Mouse (Mus musculus): Measurements from ENCODE around the gene Hrasls. TPM values are rescaled to one million over a fixed set of nuclear protein-coding genes. Genes with fewer than 3 reads are reported as not detected.

The Hrasls gene
- polyA plus RNA-seq (2016; fragmentation: Nextera tagmentation; extraction: Ambion mirVana): 2.2 and 2.5 TPM in 2 replicates

DNA sequence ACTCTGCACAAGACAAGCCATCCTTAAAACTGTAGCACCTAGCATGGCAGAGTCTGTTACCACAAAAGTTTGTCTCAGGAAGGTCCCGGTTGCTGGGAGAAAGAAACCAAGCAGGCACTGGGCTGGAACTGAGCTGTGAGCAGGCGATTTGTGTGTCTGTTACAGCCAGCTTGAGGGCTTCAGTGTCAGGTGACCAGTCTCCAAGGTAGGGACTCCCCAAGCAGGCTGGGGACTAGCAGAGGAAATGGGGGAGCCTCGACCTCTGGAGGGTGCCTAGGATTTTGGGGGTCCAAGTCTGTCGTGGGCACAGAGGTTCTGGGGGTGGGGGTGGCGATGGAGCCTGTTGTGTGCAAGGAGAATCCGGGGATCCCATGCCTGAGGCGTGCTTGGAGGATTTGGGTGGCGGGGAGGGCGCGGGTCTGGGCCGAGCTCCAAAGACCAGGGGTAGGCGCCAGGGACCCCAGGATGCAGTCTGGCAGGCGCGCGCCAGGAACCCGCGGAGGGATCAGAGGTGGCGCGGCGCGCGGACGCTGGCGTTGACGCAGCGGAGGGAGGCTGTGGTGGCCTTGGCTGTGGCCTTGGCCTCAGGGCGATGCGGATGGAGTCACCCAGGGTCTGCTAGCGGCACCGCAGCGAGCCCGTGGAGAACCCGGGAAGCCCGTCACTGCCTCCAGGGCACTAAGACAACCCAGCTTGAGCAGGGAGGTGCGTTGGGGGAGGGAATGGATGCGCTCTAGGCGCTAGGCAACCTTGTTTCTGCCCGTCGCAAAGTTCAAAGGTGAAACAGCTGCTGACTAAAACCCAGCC lies at the start of gene Hrasls:
Hrasls (plus strand) TSS at position 91 of the 807 bp plus-strand sequence.
- peak; percentile 61 for ATAC-seq (ENCODE audit: low FRiP score)
- Histone ChIP-seq H3K4me2 (replicated peaks) (peak within 1 kb of the TSS; percentile 83), H3K9me3 (replicated peaks) (no peaks in the 10 kb centered on the region), H3K27me3 (peaks cover 20% of the 10 kb centered on the region), H3K9ac (peak within 1 kb of the TSS; percentile 65), H3K4me1 (peaks cover 10% of the 10 kb centered on the region), H3K27ac (no peak within 1 kb of the TSS), H3K4me3 (peak within 1 kb of the TSS; percentile 41), H3K36me3 (no peaks in the 10 kb centered on the region)
- WGBS: 3% methylated on average over 39 of the region's 39 CpGs

DNA sequence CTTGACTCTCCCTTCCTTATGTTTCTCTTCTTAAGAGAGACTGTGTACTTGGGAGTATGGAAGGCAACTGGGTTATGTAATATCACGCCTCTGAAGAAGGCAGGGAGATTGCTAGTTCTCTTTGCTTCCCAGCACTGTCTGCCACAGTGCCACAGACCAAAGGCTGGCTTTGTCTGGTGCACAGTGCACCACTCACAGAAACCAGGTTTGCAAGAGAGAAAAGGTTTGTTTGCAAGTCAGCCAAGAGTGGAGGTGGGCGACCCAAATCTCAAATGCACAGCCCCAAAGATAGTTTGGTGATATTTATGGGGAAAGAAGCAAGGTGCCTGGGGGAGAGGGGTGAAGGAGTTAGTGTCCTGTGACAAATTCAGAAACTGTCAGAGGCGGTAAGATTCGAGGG lies 47.2 kb upstream of the Hrasls start:
- no peaks in the 10 kb centered on the region for H3K27me3 ChIP-seq
- no peak overlapping the region for H3K9ac ChIP-seq
- H3K9me3 ChIP-seq (replicated peaks): 0 out of 2 replicates have a peak, but pooled peaks cover 4% of the 10 kb centered on the region
- ATAC-seq (ENCODE audit: low FRiP score): no peak
- H3K4me3 ChIP-seq: no peak overlapping the region
- H3K36me3 ChIP-seq: no peaks in the 10 kb centered on the region
- WGBS: 90% methylated on average over 4 of the region's 4 CpGs
- H3K27ac ChIP-seq: no peak overlapping the region
- no peak overlapping the region for H3K4me2 ChIP-seq (replicated peaks)
- no peaks in the 10 kb centered on the region for H3K4me1 ChIP-seq

DNA sequence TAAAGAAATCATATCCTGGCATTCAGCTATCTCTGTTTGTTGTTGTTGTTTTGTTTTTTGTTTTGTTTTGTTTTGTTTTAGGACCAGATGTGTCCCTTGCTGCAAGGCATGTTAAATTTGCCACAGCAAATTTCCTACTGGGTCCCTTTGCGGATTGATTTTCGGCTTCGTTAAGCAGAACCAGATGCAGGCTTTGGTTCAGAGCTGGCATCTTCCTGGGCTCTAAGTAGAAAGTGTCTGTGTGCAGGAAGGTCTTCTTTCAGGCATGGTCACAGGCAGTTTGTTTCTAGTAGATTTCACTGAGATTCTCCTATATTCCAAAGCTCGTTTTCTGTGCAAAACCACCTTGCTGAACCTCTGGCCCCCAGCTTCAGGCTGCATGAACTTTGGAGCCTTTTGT lies 42.4 kb upstream of the Hrasls start:
- Histone ChIP-seq H3K4me2 (replicated peaks) (no peak overlapping the region), H3K4me3 (no peak overlapping the region), H3K9me3 (replicated peaks) (no peaks in the 10 kb centered on the region), H3K9ac (no peak overlapping the region), H3K36me3 (no peaks in the 10 kb centered on the region), H3K27me3 (no peaks in the 10 kb centered on the region), H3K4me1 (no peaks in the 10 kb centered on the region), H3K27ac (no peak overlapping the region)
- 67% methylated on average over 4 of the region's 4 CpGs for WGBS
- no peak for ATAC-seq (ENCODE audit: low FRiP score)

DNA sequence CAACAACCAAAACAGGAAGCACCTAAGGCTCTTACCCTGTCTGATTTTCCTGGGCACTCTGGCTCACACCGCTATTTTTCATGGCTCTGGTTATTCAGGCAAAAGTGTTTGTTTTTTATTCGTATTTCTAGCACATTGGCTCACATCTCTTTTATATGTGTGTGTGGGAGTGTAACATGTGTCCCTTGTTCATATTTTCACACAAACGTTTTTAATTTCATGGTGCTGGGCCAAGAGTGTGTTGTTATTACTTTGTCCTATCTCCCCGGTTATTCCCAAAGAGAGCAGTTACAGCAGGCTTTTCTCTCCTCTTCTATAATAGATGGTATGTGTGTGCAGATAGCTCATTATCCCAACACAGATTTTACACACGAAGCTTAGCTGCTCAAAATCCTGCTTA lies 37.8 kb upstream of the Hrasls start:
- no peak overlapping the region for H3K27ac ChIP-seq
- H3K4me3 ChIP-seq: no peak overlapping the region
- 78% methylated on average over 5 of the region's 5 CpGs for WGBS
- H3K9ac ChIP-seq: no peak overlapping the region
- no peaks in the 10 kb centered on the region for H3K9me3 ChIP-seq (replicated peaks)
- H3K27me3 ChIP-seq: no peaks in the 10 kb centered on the region
- H3K4me2 ChIP-seq (replicated peaks): no peak overlapping the region
- H3K4me1 ChIP-seq: 0 out of 2 replicates have a peak, but pooled peaks cover 3% of the 10 kb centered on the region
- no peaks in the 10 kb centered on the region for H3K36me3 ChIP-seq
- no peak for ATAC-seq (ENCODE audit: low FRiP score)

- Histone ChIP-seq H3K4me1 (0 out of 2 replicates have a peak, but pooled peaks cover 3% of the 10 kb centered on the region), H3K4me3 (no peak overlapping the region), H3K9me3 (replicated peaks) (no peaks in the 10 kb centered on the region), H3K36me3 (no peaks in the 10 kb centered on the region), H3K9ac (no peak overlapping the region), H3K4me2 (replicated peaks) (no peak overlapping the region), H3K27me3 (no peaks in the 10 kb centered on the region), H3K27ac (no peak overlapping the region)
- no peak for ATAC-seq (ENCODE audit: low FRiP score)
- 94% methylated on average over 2 of the region's 2 CpGs for WGBS
These were observed 36.3 kb upstream of the Hrasls start for GRCm38 (mm10) chr16:29173201-29173600.

- H3K4me1 ChIP-seq: 0 out of 2 replicates have a peak, but pooled peaks cover 3% of the 10 kb centered on the region
- ATAC-seq (ENCODE audit: low FRiP score): no peak
- 64% methylated on average over 6 of the region's 6 CpGs for WGBS
These were observed 34.6 kb upstream of the Hrasls start for GRCm38 (mm10) chr16:29174831-29175350.

DNA sequence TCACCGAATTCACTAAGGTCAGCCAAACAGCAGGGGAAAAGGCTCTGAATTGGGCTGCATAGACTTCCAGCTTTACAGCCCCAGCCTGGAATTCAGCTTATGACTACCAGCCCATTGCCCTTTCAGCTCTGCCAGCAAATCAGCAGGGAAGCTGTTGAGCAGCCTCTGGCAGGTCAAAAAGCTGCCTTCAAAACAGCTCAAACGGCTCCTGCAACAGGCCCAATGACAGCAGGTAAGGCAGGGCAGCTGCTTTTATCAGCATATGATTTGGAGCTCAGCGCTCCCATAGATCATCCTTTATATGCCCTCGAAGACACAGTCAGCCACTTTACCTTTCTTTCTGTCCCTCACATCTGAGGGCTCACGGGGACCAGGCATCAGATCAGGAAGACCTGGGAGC lies 16.6 kb upstream of the Hrasls start:
- Histone ChIP-seq H3K4me2 (replicated peaks) (no peak overlapping the region), H3K4me3 (no peak overlapping the region), H3K4me1 (peaks cover 5% of the 10 kb centered on the region), H3K27ac (no peak overlapping the region), H3K9ac (no peak overlapping the region), H3K9me3 (replicated peaks) (no peaks in the 10 kb centered on the region), H3K36me3 (no peaks in the 10 kb centered on the region), H3K27me3 (no peaks in the 10 kb centered on the region)
- 28% methylated on average over 5 of the region's 5 CpGs for WGBS
- ATAC-seq (ENCODE audit: low FRiP score): no peak

More at GRCm38 (mm10) chr16:29174831-29175350, 34.6 kb upstream of the Hrasls start:
- Histone ChIP-seq H3K4me3 (no peak overlapping the region), H3K9ac (no peak overlapping the region), H3K9me3 (replicated peaks) (no peaks in the 10 kb centered on the region), H3K27ac (no peak overlapping the region), H3K4me2 (replicated peaks) (no peak overlapping the region), H3K27me3 (no peaks in the 10 kb centered on the region), H3K36me3 (no peaks in the 10 kb centered on the region)

DNA sequence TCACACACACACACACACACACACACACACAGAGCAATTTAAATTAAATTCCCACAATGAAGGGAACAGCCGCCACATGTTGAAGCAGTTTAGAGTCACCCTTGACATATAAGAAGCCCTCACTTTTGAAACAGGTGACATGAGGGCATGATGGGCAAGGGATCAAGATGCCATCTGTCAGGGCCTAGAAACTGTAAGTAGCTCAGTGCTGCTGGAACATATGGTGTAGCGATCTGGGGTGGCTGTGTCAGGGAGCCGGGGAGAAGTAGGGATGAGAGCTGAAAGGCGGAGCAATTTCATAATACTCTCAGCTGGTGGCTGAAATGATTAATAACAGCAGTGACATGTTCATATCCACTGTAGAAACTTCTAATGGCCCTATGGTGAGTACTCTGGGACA lies 15.5 kb upstream of the Hrasls start:
- Histone ChIP-seq H3K4me2 (replicated peaks) (no peak overlapping the region), H3K9me3 (replicated peaks) (no peaks in the 10 kb centered on the region), H3K4me3 (no peak overlapping the region), H3K4me1 (peaks cover 9% of the 10 kb centered on the region), H3K36me3 (no peaks in the 10 kb centered on the region), H3K27ac (no peak overlapping the region), H3K27me3 (no peaks in the 10 kb centered on the region), H3K9ac (no peak overlapping the region)
- WGBS: 61% methylated on average over 4 of the region's 4 CpGs
- no peak for ATAC-seq (ENCODE audit: low FRiP score)

DNA sequence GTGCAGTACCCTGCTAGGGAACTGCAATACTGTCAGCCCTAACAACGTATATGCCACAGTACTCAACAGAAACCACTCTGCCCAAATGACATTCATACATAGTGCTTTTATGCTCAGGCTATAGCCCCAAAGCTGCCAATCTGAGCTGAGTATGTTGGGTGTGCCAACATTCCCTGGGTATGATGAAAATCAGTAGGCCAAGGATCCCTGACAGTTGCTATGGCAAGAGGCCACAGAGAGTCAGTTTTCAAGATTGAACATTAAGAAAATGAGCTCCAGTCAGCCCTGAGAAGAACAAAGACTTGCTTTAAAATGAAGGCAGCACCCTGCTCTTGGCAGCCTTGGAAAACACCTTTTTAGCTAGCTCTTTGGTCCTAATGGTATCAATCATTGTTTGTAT lies 14.3 kb upstream of the Hrasls start:
- no peak for ATAC-seq (ENCODE audit: low FRiP score)
- Histone ChIP-seq H3K9ac (no peak overlapping the region), H3K4me1 (peaks cover 9% of the 10 kb centered on the region), H3K36me3 (no peaks in the 10 kb centered on the region), H3K27me3 (no peaks in the 10 kb centered on the region; the same call in 1 of the 2 replicates), H3K27ac (no peak overlapping the region), H3K4me3 (no peak overlapping the region), H3K4me2 (replicated peaks) (no peak overlapping the region), H3K9me3 (replicated peaks) (no peaks in the 10 kb centered on the region)
- WGBS: 85% methylated on average over 1 of the region's 1 CpGs

DNA sequence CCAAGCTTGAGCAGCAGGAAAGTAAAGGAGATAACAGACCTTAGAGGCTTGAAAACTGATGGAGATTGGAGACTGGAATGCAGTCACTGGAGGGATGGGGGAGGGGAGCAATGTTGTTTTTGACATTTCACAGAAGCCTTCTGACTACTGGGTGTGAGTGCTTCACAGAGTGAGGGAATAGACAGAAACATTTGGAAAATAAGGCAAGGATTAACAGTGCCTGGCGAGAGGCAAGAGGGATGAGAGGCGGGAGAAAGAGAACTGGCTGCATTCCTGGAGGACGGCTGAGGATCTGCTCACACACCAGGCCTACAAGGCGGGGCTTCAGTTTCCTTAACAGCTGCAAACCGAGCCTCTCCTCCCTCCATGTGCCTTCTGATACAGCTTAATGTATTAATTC lies 11.0 kb upstream of the Hrasls start:
- Histone ChIP-seq H3K27ac (no peak overlapping the region), H3K9ac (no peak overlapping the region), H3K27me3 (no peaks in the 10 kb centered on the region; the same call in 1 of the 2 replicates), H3K4me2 (replicated peaks) (no peak overlapping the region), H3K4me1 (peaks cover 7% of the 10 kb centered on the region), H3K36me3 (no peaks in the 10 kb centered on the region), H3K4me3 (no peak overlapping the region), H3K9me3 (replicated peaks) (no peaks in the 10 kb centered on the region)
- WGBS: 29% methylated on average over 5 of the region's 5 CpGs
- ATAC-seq (ENCODE audit: low FRiP score): no peak

DNA sequence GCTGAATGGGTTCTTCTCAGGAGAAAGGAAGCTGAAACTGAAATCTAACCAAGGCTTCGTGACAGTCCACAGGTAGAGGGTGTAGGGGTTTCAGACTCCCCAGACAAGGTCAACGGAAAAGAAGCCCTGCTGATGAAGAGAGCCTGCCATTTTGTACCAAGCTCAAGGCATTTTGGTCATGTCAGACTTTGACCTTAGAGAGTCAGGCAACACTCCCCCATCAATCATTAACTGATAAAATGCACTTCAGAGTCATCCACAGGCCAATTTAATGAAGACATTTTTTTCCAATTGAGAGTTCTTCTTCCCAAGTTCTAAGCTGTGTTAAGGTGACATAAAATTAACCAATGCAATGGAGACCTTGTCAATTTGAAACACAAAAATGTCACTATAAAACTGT lies 8.3 kb upstream of the Hrasls start:
- H3K36me3 ChIP-seq: no peaks in the 10 kb centered on the region
- 85% methylated on average over 2 of the region's 2 CpGs for WGBS
- no peak overlapping the region for H3K4me3 ChIP-seq
- ATAC-seq (ENCODE audit: low FRiP score): no peak
- no peaks in the 10 kb centered on the region for H3K9me3 ChIP-seq (replicated peaks)
- no peaks in the 10 kb centered on the region; the same call in 1 of the 2 replicates for H3K27me3 ChIP-seq
- no peak overlapping the region for H3K9ac ChIP-seq
- H3K27ac ChIP-seq: no peak overlapping the region
- H3K4me1 ChIP-seq: peaks cover 4% of the 10 kb centered on the region; the same call in 1 of the 2 replicates
- no peak overlapping the region for H3K4me2 ChIP-seq (replicated peaks)

GRCm38 (mm10) chr16:29204875-29205274 lies 4.6 kb upstream of the Hrasls start:
- H3K4me2 ChIP-seq (replicated peaks): no peak overlapping the region
- ATAC-seq (ENCODE audit: low FRiP score): no peak
- H3K27ac ChIP-seq: no peak overlapping the region
- H3K4me3 ChIP-seq: no peak overlapping the region
- H3K9ac ChIP-seq: no peak overlapping the region
- peaks cover 5% of the 10 kb centered on the region; the same call in 1 of the 2 replicates for H3K4me1 ChIP-seq
- no peaks in the 10 kb centered on the region for H3K9me3 ChIP-seq (replicated peaks)
- no peaks in the 10 kb centered on the region for H3K36me3 ChIP-seq
- 80% methylated on average over 7 of the region's 7 CpGs for WGBS
- peaks cover 11% of the 10 kb centered on the region for H3K27me3 ChIP-seq

All from hindbrain, embryonic 12.5 days (tissue).